Mouse (Mus musculus): ENCODE data around the gene Gpat3. TPM values are rescaled to one million over a fixed set of nuclear protein-coding genes. Genes with fewer than 3 reads are reported as not detected.

Gpat3 gene
- polyA plus RNA-seq, 1 experiment from 2014 or later: 0.56 TPM

DNA sequence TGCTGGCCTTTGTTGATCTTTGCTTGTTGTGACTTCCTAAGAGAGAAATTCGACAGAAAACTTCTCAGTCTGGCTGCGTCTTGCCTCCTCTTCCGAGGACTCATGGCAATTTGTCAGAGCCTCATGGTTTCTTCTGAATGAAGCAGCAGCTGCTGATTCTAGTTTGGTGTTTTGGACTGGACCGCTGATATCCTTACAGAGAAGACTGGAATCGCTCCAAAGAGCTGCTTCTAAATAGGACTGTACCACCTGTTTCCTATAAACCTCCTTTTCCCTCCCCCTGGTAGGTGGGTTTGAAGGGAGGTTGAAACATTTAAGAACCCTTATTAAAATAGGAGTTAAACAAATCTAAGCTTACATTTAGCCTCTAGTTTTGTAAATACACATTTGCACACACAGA is 55.5 kb downstream of the Gpat3 start:
- H3K36me3 ChIP-seq: no peaks in the 10 kb centered on the region
- 90% methylated on average over 5 of the region's 5 CpGs for whole genome bisulfite sequencing
- no peak overlapping the region for H3K4me2 ChIP-seq (replicated peaks)
- ATAC-seq (ENCODE audit: low FRiP score, low read depth): no peak
- H3K27ac ChIP-seq (replicated peaks): no peak overlapping the region
- H3K4me1 ChIP-seq: no peaks in the 10 kb centered on the region
- peaks cover 7% of the 10 kb centered on the region for H3K9me3 ChIP-seq
- no peaks in the 10 kb centered on the region for H3K27me3 ChIP-seq
- no peak overlapping the region for H3K9ac ChIP-seq (replicated peaks)
- no peak overlapping the region for H3K4me3 ChIP-seq

- Histone ChIP-seq H3K4me1 (no peaks in the 10 kb centered on the region), H3K9ac (replicated peaks) (no peak overlapping the region), H3K27ac (replicated peaks) (no peak overlapping the region), H3K27me3 (no peaks in the 10 kb centered on the region), H3K9me3 (no peaks in the 10 kb centered on the region), H3K4me2 (replicated peaks) (no peak overlapping the region), H3K36me3 (no peaks in the 10 kb centered on the region), H3K4me3 (no peak overlapping the region)
- no peak for ATAC-seq (ENCODE audit: low FRiP score, low read depth)
- WGBS: 92% methylated on average over 7 of the region's 7 CpGs
These were observed 63.0 kb downstream of the Gpat3 start for GRCm38 (mm10) chr5:100908478-100908877.

DNA sequence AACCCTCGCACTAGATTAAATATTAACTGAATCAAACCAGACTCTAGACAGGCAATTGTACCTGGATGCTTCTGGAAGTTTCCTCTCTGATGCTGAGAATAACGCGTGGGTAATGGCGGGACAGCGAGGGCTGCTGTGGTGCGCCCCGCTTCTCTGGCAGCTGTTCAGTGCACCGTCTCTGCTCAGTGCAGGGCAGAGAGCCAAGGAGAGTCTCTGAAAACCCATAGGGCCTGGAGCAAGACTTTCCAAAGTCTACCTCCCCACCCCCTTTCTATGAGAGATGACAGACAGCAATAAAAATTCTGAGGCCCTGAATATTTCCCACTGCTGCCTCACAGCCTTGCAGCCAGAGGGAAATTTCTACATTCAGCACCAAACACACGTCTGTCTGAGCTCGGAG is 63.4 kb downstream of the Gpat3 start:
- whole genome bisulfite sequencing: 91% methylated on average over 10 of the region's 10 CpGs
- H3K27me3 ChIP-seq: no peaks in the 10 kb centered on the region
- no peak overlapping the region for H3K9ac ChIP-seq (replicated peaks)
- no peak overlapping the region for H3K4me3 ChIP-seq
- no peaks in the 10 kb centered on the region for H3K36me3 ChIP-seq
- H3K4me2 ChIP-seq (replicated peaks): no peak overlapping the region
- H3K4me1 ChIP-seq: no peaks in the 10 kb centered on the region
- H3K9me3 ChIP-seq: no peaks in the 10 kb centered on the region
- no peak overlapping the region for H3K27ac ChIP-seq (replicated peaks)
- no peak for ATAC-seq (ENCODE audit: low FRiP score, low read depth)

GRCm38 (mm10) chr5:100909691-100910090 is 64.2 kb downstream of the Gpat3 start:
- no peak overlapping the region for H3K9ac ChIP-seq (replicated peaks)
- no peaks in the 10 kb centered on the region for H3K27me3 ChIP-seq
- ATAC-seq (ENCODE audit: low FRiP score, low read depth): no peak
- no peaks in the 10 kb centered on the region for H3K4me1 ChIP-seq
- H3K9me3 ChIP-seq: no peaks in the 10 kb centered on the region
- H3K4me3 ChIP-seq: no peak overlapping the region
- WGBS: 87% methylated on average over 11 of the region's 11 CpGs
- H3K36me3 ChIP-seq: no peaks in the 10 kb centered on the region
- no peak overlapping the region for H3K27ac ChIP-seq (replicated peaks)
- no peak overlapping the region for H3K4me2 ChIP-seq (replicated peaks)

- 73% methylated on average over 19 of the region's 19 CpGs for WGBS
- Histone ChIP-seq H3K4me3 (no peak overlapping the region), H3K9ac (replicated peaks) (no peak overlapping the region), H3K4me1 (peaks cover 3% of the 10 kb centered on the region; the same call in 1 of the 2 replicates), H3K27me3 (peaks cover 10% of the 10 kb centered on the region; the same call in 1 of the 2 replicates), H3K27ac (replicated peaks) (no peak overlapping the region), H3K9me3 (no peaks in the 10 kb centered on the region), H3K4me2 (replicated peaks) (no peak overlapping the region), H3K36me3 (no peaks in the 10 kb centered on the region)
- no peak for ATAC-seq (ENCODE audit: low FRiP score, low read depth)
These were observed 66.1 kb downstream of the Gpat3 start for GRCm38 (mm10) chr5:100911502-100912097.

- ATAC-seq (ENCODE audit: low FRiP score, low read depth): no peak
- Histone ChIP-seq H3K4me1 (peaks cover 3% of the 10 kb centered on the region; the same call in 1 of the 2 replicates), H3K9ac (replicated peaks) (no peak overlapping the region), H3K36me3 (no peaks in the 10 kb centered on the region), H3K27ac (replicated peaks) (no peak overlapping the region), H3K27me3 (peaks cover 13% of the 10 kb centered on the region; the same call in 1 of the 2 replicates), H3K9me3 (no peaks in the 10 kb centered on the region), H3K4me2 (replicated peaks) (no peak overlapping the region), H3K4me3 (no peak overlapping the region)
- WGBS: 86% methylated on average over 7 of the region's 7 CpGs
These were observed 66.9 kb downstream of the Gpat3 start for GRCm38 (mm10) chr5:100912366-100912765.

DNA sequence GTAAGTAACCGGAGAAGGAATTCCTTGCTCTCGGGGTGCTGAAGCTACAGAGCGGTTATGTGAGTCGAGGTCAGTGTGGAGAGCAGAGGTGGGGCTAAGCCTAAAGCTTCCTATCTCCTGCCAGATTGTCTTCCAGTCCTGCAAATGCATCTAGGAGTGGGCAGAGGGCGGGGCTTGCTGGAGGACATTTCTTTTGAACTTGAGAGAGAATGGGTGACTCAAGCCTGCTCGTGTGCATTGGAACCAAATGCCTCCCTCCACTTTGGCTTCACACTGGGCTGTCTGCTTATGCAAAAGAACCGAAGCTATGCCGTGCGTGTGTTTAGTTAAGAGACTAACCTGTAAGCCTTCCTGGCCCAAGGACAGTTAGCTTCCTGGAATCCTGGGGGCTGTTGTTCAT is 67.8 kb downstream of the Gpat3 start:
- Histone ChIP-seq H3K9me3 (no peaks in the 10 kb centered on the region), H3K27ac (replicated peaks) (no peak overlapping the region), H3K36me3 (no peaks in the 10 kb centered on the region), H3K4me2 (replicated peaks) (no peak overlapping the region), H3K4me1 (peaks cover 3% of the 10 kb centered on the region; the same call in 1 of the 2 replicates), H3K9ac (replicated peaks) (no peak overlapping the region), H3K4me3 (no peak overlapping the region), H3K27me3 (peaks cover 20% of the 10 kb centered on the region)
- ATAC-seq (ENCODE audit: low FRiP score, low read depth): no peak
- WGBS: 67% methylated on average over 9 of the region's 9 CpGs

DNA sequence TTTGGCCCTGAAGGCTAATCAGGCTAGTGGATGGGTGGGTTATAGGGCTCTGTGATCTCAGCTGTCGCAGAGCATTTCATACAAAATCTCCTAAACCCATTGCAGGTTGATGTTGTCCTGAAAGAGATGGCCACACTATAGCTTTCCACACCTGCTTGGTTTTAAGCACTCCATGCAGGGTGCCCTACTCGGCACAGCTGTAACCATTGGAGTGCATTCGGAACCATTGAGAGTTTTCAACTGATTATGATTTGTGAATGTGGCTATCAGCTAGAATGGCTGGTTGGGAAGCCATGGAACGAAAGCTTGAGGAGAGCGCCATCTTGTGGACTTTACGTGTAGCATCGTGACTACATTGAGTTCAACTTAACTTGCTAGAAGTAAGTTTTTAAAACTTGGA is 69.5 kb downstream of the Gpat3 start:
- Histone ChIP-seq H3K4me2 (replicated peaks) (no peak overlapping the region), H3K4me1 (peaks cover 3% of the 10 kb centered on the region; the same call in 1 of the 2 replicates), H3K9me3 (no peaks in the 10 kb centered on the region), H3K27ac (replicated peaks) (no peak overlapping the region), H3K9ac (replicated peaks) (no peak overlapping the region), H3K27me3 (peaks cover 30% of the 10 kb centered on the region), H3K36me3 (no peaks in the 10 kb centered on the region), H3K4me3 (no peak overlapping the region)
- 19% methylated on average over 7 of the region's 7 CpGs for WGBS
- no peak for ATAC-seq (ENCODE audit: low FRiP score, low read depth)

DNA sequence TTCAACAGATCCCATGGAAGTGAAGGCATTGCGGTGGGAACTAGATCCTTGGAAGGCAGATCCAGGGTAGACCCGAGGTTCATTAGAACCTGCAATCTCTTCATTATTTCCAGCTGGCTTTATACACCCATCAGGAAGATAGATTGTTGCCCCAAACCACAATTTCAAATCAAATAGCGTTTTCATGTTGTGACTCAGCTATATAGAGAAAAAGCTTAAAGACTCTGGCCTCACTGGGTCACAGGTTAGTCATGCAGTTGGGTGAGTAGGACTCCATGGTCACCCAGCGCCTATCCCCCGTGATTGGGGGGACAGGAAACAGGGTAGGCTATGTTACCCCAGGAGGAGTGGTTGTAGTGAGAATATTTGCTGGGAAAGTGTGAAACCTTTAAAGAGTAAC is 69.9 kb downstream of the Gpat3 start:
- Histone ChIP-seq H3K4me1 (peaks cover 3% of the 10 kb centered on the region; the same call in 1 of the 2 replicates), H3K9me3 (no peaks in the 10 kb centered on the region), H3K4me2 (replicated peaks) (no peak overlapping the region), H3K27ac (replicated peaks) (no peak overlapping the region), H3K36me3 (no peaks in the 10 kb centered on the region), H3K9ac (replicated peaks) (no peak overlapping the region), H3K27me3 (peaks cover 34% of the 10 kb centered on the region), H3K4me3 (no peak overlapping the region)
- ATAC-seq (ENCODE audit: low FRiP score, low read depth): no peak
- 47% methylated on average over 5 of the region's 5 CpGs for WGBS

DNA sequence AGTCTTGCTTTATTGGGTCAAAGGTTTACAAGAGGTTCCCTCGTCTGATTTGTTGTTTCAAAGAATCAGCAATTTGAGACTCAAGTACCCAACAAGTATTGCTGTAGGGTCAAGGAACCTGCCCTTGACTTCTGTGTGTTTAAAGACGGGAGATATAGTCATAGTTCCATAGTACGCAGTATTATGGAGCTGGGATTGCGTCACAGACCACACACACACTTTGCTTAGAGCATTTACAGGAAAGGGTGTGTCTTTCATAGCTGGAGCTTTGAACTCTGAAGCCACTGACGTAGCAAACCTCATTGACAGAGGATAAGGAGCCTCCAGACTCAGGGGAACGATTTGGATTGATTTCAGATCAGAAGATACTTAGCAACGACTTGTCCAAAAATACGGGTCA is 70.9 kb downstream of the Gpat3 start:
- Histone ChIP-seq H3K27ac (replicated peaks) (no peak overlapping the region), H3K9me3 (no peaks in the 10 kb centered on the region), H3K27me3 (peaks cover 39% of the 10 kb centered on the region), H3K36me3 (no peaks in the 10 kb centered on the region), H3K4me3 (no peak overlapping the region), H3K4me2 (replicated peaks) (no peak overlapping the region), H3K9ac (replicated peaks) (no peak overlapping the region), H3K4me1 (peaks cover 3% of the 10 kb centered on the region; the same call in 1 of the 2 replicates)
- WGBS: 81% methylated on average over 8 of the region's 8 CpGs
- ATAC-seq (ENCODE audit: low FRiP score, low read depth): no peak

GRCm38 (mm10) chr5:100917252-100917774 is 71.8 kb downstream of the Gpat3 start:
- H3K9ac ChIP-seq (replicated peaks): no peak overlapping the region
- ATAC-seq (ENCODE audit: low FRiP score, low read depth): no peak
- no peaks in the 10 kb centered on the region for H3K9me3 ChIP-seq
- H3K4me1 ChIP-seq: peaks cover 3% of the 10 kb centered on the region; the same call in 1 of the 2 replicates
- H3K36me3 ChIP-seq: no peaks in the 10 kb centered on the region
- no peak overlapping the region for H3K27ac ChIP-seq (replicated peaks)
- H3K27me3 ChIP-seq: peaks cover 39% of the 10 kb centered on the region
- H3K4me3 ChIP-seq: no peak overlapping the region
- no peak overlapping the region for H3K4me2 ChIP-seq (replicated peaks)
- 23% methylated on average over 15 of the region's 15 CpGs for WGBS

- Histone ChIP-seq H3K9ac (replicated peaks) (no peak overlapping the region), H3K4me1 (peaks cover 3% of the 10 kb centered on the region; the same call in 1 of the 2 replicates), H3K27me3 (peaks cover 41% of the 10 kb centered on the region), H3K4me2 (replicated peaks) (no peak overlapping the region), H3K9me3 (no peaks in the 10 kb centered on the region), H3K4me3 (no peak overlapping the region), H3K27ac (replicated peaks) (no peak overlapping the region), H3K36me3 (no peaks in the 10 kb centered on the region)
- 19% methylated on average over 9 of the region's 9 CpGs for WGBS
- no peak for ATAC-seq (ENCODE audit: low FRiP score, low read depth)
These were observed 73.6 kb downstream of the Gpat3 start for GRCm38 (mm10) chr5:100919069-100919468.

DNA sequence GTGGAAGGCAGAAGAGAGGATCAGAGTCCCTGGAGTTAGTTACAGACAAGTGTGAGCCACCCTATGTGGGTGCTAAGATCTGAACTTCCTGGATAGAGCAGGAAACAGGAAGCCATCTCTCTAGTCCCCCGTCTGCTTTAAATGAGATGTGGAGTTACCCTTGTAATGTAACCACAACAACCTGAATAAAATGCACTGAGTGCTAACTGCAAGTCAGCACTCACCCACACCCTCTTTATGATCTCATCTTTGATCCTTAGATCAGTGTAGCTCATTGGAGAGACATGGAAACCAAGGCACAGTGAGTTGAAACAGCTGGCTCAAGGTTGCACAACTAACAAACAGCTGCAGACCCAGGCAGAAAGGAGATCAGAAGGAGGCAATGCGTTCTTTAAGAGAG is 84.2 kb downstream of the Gpat3 start:
- H3K4me1 ChIP-seq: no peaks in the 10 kb centered on the region
- WGBS: 75% methylated on average over 2 of the region's 2 CpGs
- no peaks in the 10 kb centered on the region for H3K9me3 ChIP-seq
- no peak overlapping the region for H3K4me2 ChIP-seq (replicated peaks)
- H3K9ac ChIP-seq (replicated peaks): no peak overlapping the region
- no peak for ATAC-seq (ENCODE audit: low FRiP score, low read depth)
- H3K27ac ChIP-seq (replicated peaks): no peak overlapping the region
- H3K4me3 ChIP-seq: no peak overlapping the region
- H3K36me3 ChIP-seq: no peaks in the 10 kb centered on the region
- no peaks in the 10 kb centered on the region for H3K27me3 ChIP-seq
